Mouse (Mus musculus): Measurements from ENCODE around the gene Ssc4d. TPM values are rescaled to one million over a fixed set of nuclear protein-coding genes. Genes with fewer than 3 reads are reported as not detected.

Ssc4d gene
- total RNA-seq, 2 experiments from 2014 or later = 1.4 to 1.5 TPM

DNA sequence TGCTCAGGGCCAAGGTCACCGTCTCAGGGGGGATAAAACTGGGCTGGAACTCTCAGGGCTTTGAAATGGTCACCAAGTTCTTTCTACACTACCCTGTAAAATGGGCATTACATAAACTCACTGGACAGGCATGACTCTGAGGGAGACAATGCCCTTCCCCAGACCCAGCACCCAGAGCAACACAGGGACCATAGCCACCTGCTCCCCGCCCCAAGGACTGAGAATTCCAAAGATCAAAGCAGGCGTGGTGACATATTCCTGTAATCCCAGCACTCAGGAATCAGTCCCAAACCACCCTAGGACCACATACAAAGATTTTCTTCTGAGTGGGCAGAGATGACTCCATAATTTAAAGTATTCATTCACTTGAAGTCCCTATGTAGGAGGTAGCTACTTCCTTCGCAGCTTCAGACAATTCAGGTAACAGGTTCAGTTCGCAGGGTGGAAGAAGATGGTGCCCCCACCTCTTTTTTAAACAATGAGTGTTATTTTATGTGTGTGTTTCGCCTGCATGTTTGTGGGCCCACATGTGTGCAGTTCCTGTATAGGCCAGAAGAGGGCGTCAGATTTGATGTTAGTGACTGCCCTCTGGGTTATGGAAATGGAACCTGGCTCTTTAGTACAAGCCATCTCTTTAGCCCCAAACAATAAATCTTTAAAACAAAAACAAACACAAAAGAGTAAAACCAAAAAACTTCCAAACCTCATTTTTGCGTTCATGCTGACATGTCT, 56.8 kb downstream of the Ssc4d start:
- intact Hi-C loops (cut with DNase I) = no loop called here
- no peak for DNase-seq (ENCODE audit: low spot score in 2 of 2)

- intact Hi-C loops (cut with DNase I) = no loop called here
Measured at GRCm38 (mm10) chr5:135916601-135917000, 57.7 kb downstream of the Ssc4d start.

GRCm38 (mm10) chr5:135916051-135916565, 58.2 kb downstream of the Ssc4d start:
- intact Hi-C loops (cut with DNase I) = no loop called here
- no peak for DNase-seq (ENCODE audit: low spot score in 2 of 2)

More at GRCm38 (mm10) chr5:135916601-135917000, 57.7 kb downstream of the Ssc4d start:
- DNase-seq (ENCODE audit: low spot score in 2 of 2) = no peak

- DNase-seq (ENCODE audit: low spot score in 2 of 2) = no peak
- intact Hi-C loops (cut with DNase I) = no loop called here
Measured at GRCm38 (mm10) chr5:135914156-135914555, 60.2 kb downstream of the Ssc4d start.

DNA sequence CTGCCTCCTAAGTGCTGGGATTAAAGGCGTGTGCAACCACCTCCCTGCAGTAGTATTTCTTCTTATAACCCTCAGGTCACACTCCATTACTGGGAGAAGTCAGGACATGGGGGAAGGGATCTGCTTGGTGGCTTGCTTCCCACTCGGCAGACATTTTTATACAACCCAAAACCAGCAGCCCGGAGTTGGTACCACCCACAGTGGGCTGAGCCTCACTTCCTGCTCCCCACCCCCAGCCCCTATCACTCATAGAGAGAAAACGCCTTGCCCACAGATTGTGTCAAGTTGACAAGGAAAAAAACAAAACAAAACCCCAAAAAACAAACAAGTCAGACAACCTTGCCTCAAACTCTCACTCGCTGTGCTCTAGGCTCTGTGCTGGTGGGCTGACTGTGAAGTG, 61.1 kb downstream of the Ssc4d start:
- no peak for DNase-seq (ENCODE audit: low spot score in 2 of 2)
- intact Hi-C loops (cut with DNase I) = no loop called here

DNA sequence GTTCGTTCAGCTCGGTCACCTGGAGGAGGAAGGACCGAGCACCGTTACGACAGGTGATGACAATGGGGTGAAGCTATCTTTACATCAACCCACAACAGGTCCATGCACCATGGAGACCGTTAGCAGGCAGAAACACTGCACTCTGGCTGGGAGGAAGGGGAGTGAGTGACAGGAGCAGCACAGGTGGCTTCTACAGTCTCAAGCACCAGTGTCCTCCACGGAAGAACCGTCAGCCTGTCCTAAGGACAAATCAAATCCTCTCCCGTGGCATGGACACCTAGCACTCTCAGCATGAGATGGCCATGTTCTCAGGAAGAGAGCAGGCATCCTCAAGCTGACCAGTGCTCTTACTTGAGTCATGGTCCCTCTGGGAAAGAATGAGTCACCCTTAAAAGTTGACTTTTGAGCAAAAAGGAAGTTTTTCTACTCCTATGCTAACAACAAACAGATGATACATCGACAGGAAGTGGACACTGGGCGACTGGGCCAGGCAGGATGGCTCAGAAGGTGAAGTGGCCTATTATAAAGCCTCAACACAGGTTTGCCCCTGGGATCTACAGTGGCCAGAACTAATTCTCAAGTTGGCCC, 62.6 kb downstream of the Ssc4d start:
- no peak for DNase-seq (ENCODE audit: low spot score in 2 of 2)
- intact Hi-C loops (cut with DNase I) = no loop called here

- intact Hi-C loops (cut with DNase I) = no loop called here
- DNase-seq (ENCODE audit: low spot score in 2 of 2) = no peak
Measured at GRCm38 (mm10) chr5:135910813-135911212, 63.5 kb downstream of the Ssc4d start.

Other genes starting within 250 kb of the Ssc4d start
- 10 to 100 TPM; 15.9 to 17.4 TPM for gene Tmem120a, start 230.1 kb downstream of the Ssc4d start, total RNA-seq (2021)
- not detected for gene Styxl1, start 196.1 kb downstream of the Ssc4d start, total RNA-seq (2021)
- 100 to 1,000 TPM; 472 to 478 TPM for gene Mdh2, start 196.1 kb downstream of the Ssc4d start, total RNA-seq (2021)
- gene Srrm3, start 167.6 kb downstream of the Ssc4d start, total RNA-seq (2021) = 10 to 100 TPM; 95.2 to 95.9 TPM
- gene Hspb1, start 86.6 kb downstream of the Ssc4d start, total RNA-seq (2021) = 1 to 10 TPM; 6.9 to 9.4 TPM
- 1,000 to 10,000 TPM; 1,469 to 1,528 TPM for gene Ywhag, start 39.9 kb downstream of the Ssc4d start, total RNA-seq (2021)
- gene Zp3, start 5.6 kb upstream of the Ssc4d start, total RNA-seq (2021) = not detected
- 1 to 10 TPM; 8.6 to 9.1 TPM for gene Dtx2, start 20.3 kb upstream of the Ssc4d start, total RNA-seq (2021)
- gene Upk3b, start 64.0 kb upstream of the Ssc4d start, total RNA-seq (2021) = not detected
- gene Upk3bl, start 80.0 kb upstream of the Ssc4d start, total RNA-seq (2021) = not detected
- 1 to 10 TPM; 3.2 to 6.7 TPM for gene Rasa4, start 109.4 kb upstream of the Ssc4d start, total RNA-seq (2021)
- 10 to 100 TPM; 86.2 to 86.3 TPM for gene Polr2j, start 142.1 kb upstream of the Ssc4d start, total RNA-seq (2021)
- 10 to 100 TPM; 12.4 to 14.1 TPM for gene Lrwd1, start 161.5 kb upstream of the Ssc4d start, total RNA-seq (2021)
- gene Alkbh4, start 161.6 kb upstream of the Ssc4d start, total RNA-seq (2021) = 1 to 10 TPM; 8.2 to 8.9 TPM
- gene Orai2, start 196.2 kb upstream of the Ssc4d start, total RNA-seq (2021) = 10 to 100 TPM; 54.3 to 56.1 TPM
- gene Prkrip1, start 224.4 kb upstream of the Ssc4d start, total RNA-seq (2021) = 10 to 100 TPM; 38.7 to 44.0 TPM

Data from left cerebral cortex, postnatal 14 days (tissue).